Mouse (Mus musculus) thymus, adult 2 months (tissue): Measurements from ENCODE around the gene Ttc16. TPM values are rescaled to one million over a fixed set of nuclear protein-coding genes. Genes with fewer than 3 reads are reported as not detected.
A peak's percentile ranks its signal among the peaks of the same experiment; 100 is the strongest.

ENCODE experiments used
- DNase-seq: peaks from one replicate; pipeline ENCODE4 v3.0.0; 2021
- H3K27ac ChIP-seq: fragments of 200-500 bp; 2 replicates; pipeline ENCODE4 v1.5.1; 2012; ENCODE audit warnings: low read length, control low read depth; ENCODE audit not compliant: control insufficient read depth, insufficient read depth
- H3K27me3 ChIP-seq: fragments of 200-500 bp; 2 replicates; pipeline ENCODE4 v1.6.1; 2012; ENCODE audit warnings: mild to moderate bottlenecking, low read length, moderate library complexity, mixed read lengths; ENCODE audit not compliant: control insufficient read depth, insufficient read depth
- H3K36me3 ChIP-seq: fragments of 200-500 bp; 2 replicates; pipeline ENCODE4 v1.6.1; 2012; ENCODE audit warnings: mild to moderate bottlenecking, low read length, moderate library complexity; ENCODE audit not compliant: control insufficient read depth, insufficient read depth
- H3K4me1 ChIP-seq: fragments of 200-500 bp; replicated peaks from 2 replicates; pipeline ENCODE4 v1.6.1; 2012; ENCODE audit warnings: low read length; ENCODE audit not compliant: control insufficient read depth, insufficient read depth
- H3K4me3 ChIP-seq: fragments of 200-500 bp; 2 replicates; pipeline ENCODE4 v1.5.1; 2012; ENCODE audit warnings: mild to moderate bottlenecking, low read length, control low read depth, moderate library complexity; ENCODE audit not compliant: control insufficient read depth, insufficient read depth
- CTCF ChIP-seq: fragments of 200-500 bp; IDR thresholded peaks from 2 replicates; pipeline ENCODE4 v1.5.1; 2012; ENCODE audit warnings: mild to moderate bottlenecking, control low read depth, low read length, moderate library complexity, borderline replicate concordance; ENCODE audit not compliant: control insufficient read depth, poor library complexity, insufficient read depth; ENCODE audit errors: extremely low read depth
- POLR2A ChIP-seq: fragments of 200-500 bp; IDR thresholded peaks from 2 replicates; pipeline ENCODE4 v1.6.1; 2012; ENCODE audit warnings: mild to moderate bottlenecking, low read length, control low read depth, moderate library complexity; ENCODE audit not compliant: control insufficient read depth, poor library complexity, insufficient read depth; ENCODE audit errors: extremely low read depth
- WGBS: fragments of 180-500 bp; shearing (Covaris S2); methylation state at CpG from one replicate; pipeline ENCODE4 v1.1.7; 2018; 5-methylcytosine and 5-hydroxymethylcytosine counted together
- polyA plus RNA-seq: library from polyadenylated mRNA; depleted of rRNA; stranded (reverse); fragments of >200 nt; gene quantifications from 2 replicates; pipeline ENCODE4 v1.2.3, GENCODE M21; 2012

Gene Ttc16
- polyA plus RNA-seq, 1 experiment, result 2.3 TPM

DNA sequence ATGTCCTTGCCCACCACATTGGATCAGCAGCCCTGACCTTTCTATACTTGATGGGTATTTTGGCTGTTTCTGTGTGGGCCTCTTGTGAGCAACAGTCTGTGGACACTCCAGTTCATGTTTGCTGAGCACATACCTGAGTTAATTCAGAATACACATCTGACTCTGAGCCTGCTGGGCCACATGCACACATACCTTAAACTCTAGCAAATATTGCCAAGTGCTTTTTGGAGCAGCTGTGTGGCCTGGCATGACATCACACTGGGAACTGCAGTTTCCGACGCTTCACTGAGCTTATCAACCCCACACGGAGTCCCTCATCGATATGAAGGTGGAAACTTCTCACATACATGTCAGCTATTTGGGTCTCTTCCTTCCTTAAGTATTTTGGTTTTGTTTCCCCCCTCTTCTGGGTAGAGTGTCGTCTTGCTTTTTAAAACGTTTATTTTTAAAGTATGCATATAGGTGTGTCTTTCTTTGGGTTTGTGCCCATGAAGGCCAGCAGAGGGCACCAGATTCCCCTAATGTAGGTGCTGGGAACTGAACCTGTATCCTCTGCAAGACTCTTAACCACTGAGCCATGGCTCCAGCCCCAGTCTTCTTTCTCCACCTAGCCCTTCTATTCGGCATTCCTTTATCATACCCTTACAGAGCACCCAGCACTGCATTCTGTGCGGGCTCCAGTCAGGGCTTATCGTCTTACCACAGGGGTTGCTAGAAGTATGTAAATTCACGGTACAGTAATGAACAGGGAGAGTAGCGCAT, 45.8 kb upstream of the Ttc16 start:
- WGBS, result 74% methylated on average over 11 of the region's 11 CpGs
- TF ChIP-seq POLR2A (no peak), CTCF (no peak)

DNA sequence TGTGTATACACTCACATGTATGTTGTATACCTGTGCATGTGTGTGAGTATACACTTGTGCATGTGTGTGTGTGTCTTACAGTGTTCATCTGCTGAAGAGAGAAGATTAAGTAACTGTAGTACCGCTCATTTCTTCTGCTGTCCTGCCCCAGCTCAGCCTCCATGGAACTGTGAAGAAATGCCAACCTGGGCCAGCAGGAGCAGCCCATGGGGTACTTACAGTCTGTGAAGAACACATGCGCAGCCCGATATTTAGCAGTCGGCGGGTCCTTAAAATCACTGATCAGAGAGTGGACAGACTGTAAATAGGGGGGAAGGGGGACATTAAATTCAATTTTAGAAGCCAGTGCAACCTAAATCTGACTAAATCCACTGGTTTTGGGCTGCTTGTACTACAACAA, 42.8 kb upstream of the Ttc16 start:
- 98% methylated on average over 5 of the region's 5 CpGs for WGBS

More for the DNA sequence above, 45.8 kb upstream of the Ttc16 start:
- no peak overlapping the region for H3K27ac ChIP-seq
- no peaks in the 10 kb centered on the region for H3K36me3 ChIP-seq
- H3K4me1 ChIP-seq, result no peaks in the 10 kb centered on the region
- H3K4me3 ChIP-seq, result no peak overlapping the region
- peak; percentile 52 for DNase-seq
- no peaks in the 10 kb centered on the region for H3K27me3 ChIP-seq

DNA sequence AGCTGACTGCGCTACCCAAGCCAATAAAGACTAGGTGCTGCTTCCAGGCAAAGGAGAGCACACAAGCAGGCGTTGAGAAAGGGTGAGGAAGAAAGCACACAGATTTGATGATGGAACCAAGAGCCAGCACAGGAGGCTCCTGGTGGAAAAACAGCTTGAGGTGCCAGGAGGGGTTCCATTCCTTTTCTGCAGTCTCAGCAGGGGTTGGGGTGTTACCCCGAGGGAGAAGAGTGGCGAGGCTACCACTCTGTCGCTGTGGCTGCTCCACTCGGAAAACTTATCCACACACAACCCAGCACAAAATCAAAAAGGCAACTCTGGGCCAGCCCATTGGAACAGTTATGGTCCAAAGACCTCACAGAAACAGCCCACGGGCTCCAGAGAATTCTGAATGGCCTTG, 42.2 kb upstream of the Ttc16 start:
- no peak for TF ChIP-seq CTCF
- no peak for TF ChIP-seq POLR2A
- Histone ChIP-seq H3K36me3 (no peaks in the 10 kb centered on the region), H3K4me1 (no peaks in the 10 kb centered on the region), H3K4me3 (no peak overlapping the region), H3K27me3 (no peaks in the 10 kb centered on the region), H3K27ac (no peak overlapping the region)
- no peak for DNase-seq
- WGBS, result 93% methylated on average over 7 of the region's 7 CpGs

More for the DNA sequence above, 42.8 kb upstream of the Ttc16 start:
- TF ChIP-seq POLR2A (no peak), CTCF (no peak)
- H3K4me1 ChIP-seq, result no peaks in the 10 kb centered on the region
- H3K36me3 ChIP-seq, result no peaks in the 10 kb centered on the region
- H3K4me3 ChIP-seq, result no peak overlapping the region
- no peak for DNase-seq
- H3K27me3 ChIP-seq, result no peaks in the 10 kb centered on the region
- no peak overlapping the region for H3K27ac ChIP-seq

DNA sequence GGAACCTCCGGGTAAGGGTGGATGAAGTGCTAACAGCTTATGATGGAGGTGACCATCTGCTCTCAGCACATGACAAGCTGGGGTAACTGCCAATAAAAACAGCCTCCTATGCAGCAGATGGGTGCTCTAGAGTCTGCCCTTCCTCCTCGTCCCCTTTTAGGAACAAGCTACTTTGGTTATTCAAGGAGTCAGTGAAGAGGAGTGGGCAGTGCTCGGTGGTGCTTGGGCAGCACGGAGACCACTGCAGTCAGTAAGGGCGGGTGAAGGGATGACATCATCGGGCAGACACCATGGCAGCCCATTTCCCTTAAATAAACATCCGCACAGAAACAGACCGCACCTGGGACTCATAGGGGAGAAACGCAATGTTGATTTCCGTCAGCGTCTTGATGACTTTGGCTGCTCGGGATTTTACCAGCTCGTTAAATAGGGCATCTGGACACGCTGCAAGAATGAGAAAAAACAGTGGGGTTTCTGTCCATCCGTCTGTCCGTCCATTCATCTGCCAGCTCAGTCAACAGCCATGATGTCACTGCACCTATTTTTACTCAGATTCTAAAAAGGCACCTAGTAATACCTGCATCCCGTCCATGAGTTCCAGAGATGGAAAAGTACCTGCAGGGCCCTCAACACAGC, 41.6 kb upstream of the Ttc16 start:
- Histone ChIP-seq H3K27ac (no peak overlapping the region), H3K4me1 (no peaks in the 10 kb centered on the region), H3K4me3 (no peak overlapping the region), H3K36me3 (no peaks in the 10 kb centered on the region), H3K27me3 (no peaks in the 10 kb centered on the region)
- no peak for TF ChIP-seq CTCF
- no peak for TF ChIP-seq POLR2A
- no peak for DNase-seq
- 93% methylated on average over 17 of the region's 17 CpGs for WGBS

DNA sequence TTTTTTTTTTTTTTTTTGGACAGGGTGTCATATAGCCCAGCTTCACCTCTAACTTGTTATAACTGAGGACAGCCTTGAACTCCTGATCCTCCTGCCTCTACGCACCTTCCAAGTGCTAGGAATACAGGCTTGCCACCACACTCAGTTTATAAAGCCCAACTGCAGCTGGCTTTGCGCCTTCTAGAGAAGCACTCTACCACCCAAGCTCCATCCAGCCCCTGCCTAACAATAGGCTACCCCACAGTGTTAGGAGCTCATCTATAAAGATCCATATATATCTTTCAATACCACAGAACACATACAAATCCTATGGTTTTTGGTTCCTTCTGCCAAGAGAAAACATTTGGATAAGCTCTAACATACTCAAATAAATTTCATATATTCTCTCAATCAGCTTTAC, 41.1 kb upstream of the Ttc16 start:
- Histone ChIP-seq H3K4me1 (no peaks in the 10 kb centered on the region), H3K4me3 (no peak overlapping the region), H3K36me3 (no peaks in the 10 kb centered on the region), H3K27me3 (no peaks in the 10 kb centered on the region), H3K27ac (no peak overlapping the region)
- WGBS, result 99% methylated on average over 2 of the region's 2 CpGs
- TF ChIP-seq CTCF (no peak), POLR2A (no peak)
- no peak for DNase-seq

DNA sequence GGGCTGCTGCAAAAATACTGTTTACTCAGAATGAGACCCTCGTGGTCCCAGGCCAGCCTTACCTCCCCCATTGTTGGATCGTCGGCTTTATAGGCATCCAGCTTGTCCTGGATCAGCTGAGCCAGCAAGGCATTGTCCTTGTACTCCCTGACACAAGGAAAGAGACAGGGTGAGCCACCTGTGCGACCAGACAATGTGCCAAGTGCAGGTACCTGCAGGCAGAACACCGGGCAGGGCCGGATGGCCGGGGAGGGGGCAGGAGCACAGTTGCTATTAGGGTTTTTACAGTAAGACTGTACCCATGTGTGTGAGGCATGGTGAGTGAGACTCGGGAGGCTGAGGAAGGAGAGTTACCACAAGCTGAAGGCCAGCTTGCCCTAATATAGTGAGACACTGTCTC, 36.5 kb upstream of the Ttc16 start:
- Histone ChIP-seq H3K4me1 (no peaks in the 10 kb centered on the region), H3K27me3 (no peaks in the 10 kb centered on the region), H3K4me3 (no peak overlapping the region), H3K27ac (no peak overlapping the region), H3K36me3 (no peaks in the 10 kb centered on the region)
- 90% methylated on average over 8 of the region's 8 CpGs for WGBS
- DNase-seq, result no peak
- no peak for TF ChIP-seq CTCF
- no peak for TF ChIP-seq POLR2A
